Mouse (Mus musculus) hindbrain, embryonic 14.5 days (tissue): ENCODE measurements around the gene Frat2. TPM values are rescaled to one million over a fixed set of nuclear protein-coding genes. Genes with fewer than 3 reads are reported as not detected.
A peak's percentile ranks its signal among the peaks of the same experiment; 100 is the strongest.

Experiments used
- ATAC-seq: fragments of 200-750 bp; cut with Nextera tagmentation; 2 replicates; pipeline ENCODE4 v1.8.0; 2017; ENCODE audit warnings: moderate number of reproducible peaks, mild to moderate bottlenecking, moderate TSS enrichment, moderate library complexity; ENCODE audit not compliant: low FRiP score
- DNase-seq: peaks from one replicate; pipeline ENCODE4 v3.0.0-alpha.2; 2015; ENCODE audit warnings: low spot score
- H3K27ac ChIP-seq: fragments of 300-500 bp; sonication (generic); 2 replicates; pipeline ENCODE4 v1.5.1; 2014; ENCODE audit warnings: mild to moderate bottlenecking, moderate library complexity
- H3K27me3 ChIP-seq: fragments of 300-500 bp; sonication (generic); 2 replicates; pipeline ENCODE4 v1.6.1; 2014; ENCODE audit warnings: mild to moderate bottlenecking, low read length, mixed read lengths; ENCODE audit not compliant: control insufficient read depth, insufficient read depth
- H3K36me3 ChIP-seq: fragments of 300-500 bp; sonication (generic); replicated peaks from 2 replicates; pipeline ENCODE4 v1.6.1; 2014; ENCODE audit not compliant: control insufficient read depth, insufficient read depth
- H3K4me1 ChIP-seq: fragments of 300-500 bp; sonication (generic); replicated peaks from 2 replicates; pipeline ENCODE4 v1.6.1; 2014; ENCODE audit warnings: antibody characterized with exemption, low read length, mixed read lengths; ENCODE audit not compliant: control insufficient read depth, insufficient read depth
- H3K4me2 ChIP-seq: fragments of 300-500 bp; sonication (generic); replicated peaks from 2 replicates; pipeline ENCODE4 v1.6.1; 2014; ENCODE audit warnings: mild to moderate bottlenecking, moderate library complexity
- H3K4me3 ChIP-seq: fragments of 300-500 bp; sonication (generic); replicated peaks from 2 replicates; pipeline ENCODE4 v1.5.1; 2014; ENCODE audit warnings: mild to moderate bottlenecking, low read length
- H3K9ac ChIP-seq: fragments of 300-500 bp; sonication (generic); 2 replicates; pipeline ENCODE4 v1.6.1; 2014
- H3K9me3 ChIP-seq: fragments of 300-500 bp; sonication (generic); 2 replicates; pipeline ENCODE4 v1.6.1; 2016; ENCODE audit warnings: low read length; ENCODE audit not compliant: control insufficient read depth
- WGBS: fragments of 180-500 bp; shearing (Covaris S2); extraction: QIAGEN DNeasy Blood & Tissue Kit; methylation state at CpG from one replicate; pipeline ENCODE4 v1.1.7; 2014; 5-methylcytosine and 5-hydroxymethylcytosine counted together
- polyA plus RNA-seq: library from polyadenylated mRNA; unstranded; fragments of >200 nt; fragmentation: Nextera tagmentation; extraction: Ambion mirVana; gene quantifications from 2 replicates; pipeline ENCODE4 v1.2.1, GENCODE M21; 2014

The Frat2 gene
- polyA plus RNA-seq, 1 experiment from 2014 or later: 5.5 TPM

- WGBS: 4% methylated on average over 26 of the region's 26 CpGs
- ATAC-seq: no peak; the same call in 1 of the 2 replicates
- no peaks in the 10 kb centered on the region; the same call in 1 of the 2 replicates for H3K4me1 ChIP-seq
Observed at GRCm38 (mm10) chr19:41800986-41801741, 46.8 kb downstream of the Frat2 start.

GRCm38 (mm10) chr19:41800451-41800850, 47.5 kb downstream of the Frat2 start:
- Histone ChIP-seq H3K27me3 (no peaks in the 10 kb centered on the region), H3K36me3 (no peaks in the 10 kb centered on the region), H3K4me2 (peak overlapping the region; percentile 79; the same call in 1 of the 2 replicates), H3K4me3 (no peak overlapping the region), H3K9me3 (no peaks in the 10 kb centered on the region), H3K9ac (no peak overlapping the region), H3K4me1 (no peaks in the 10 kb centered on the region; the same call in 1 of the 2 replicates), H3K27ac (no peak overlapping the region)
- DNase-seq (no peak), ATAC-seq (no peak)
- 44% methylated on average over 6 of the region's 6 CpGs for WGBS

More at GRCm38 (mm10) chr19:41800986-41801741, 46.8 kb downstream of the Frat2 start:
- no peaks in the 10 kb centered on the region for H3K27me3 ChIP-seq
- H3K27ac ChIP-seq: peak overlapping the region; percentile 68
- DNase-seq: peak; percentile 43
- H3K36me3 ChIP-seq: no peaks in the 10 kb centered on the region
- H3K4me2 ChIP-seq: peak overlapping the region; percentile 79
- peak overlapping the region; percentile 74 for H3K9ac ChIP-seq
- peak overlapping the region; percentile 89 for H3K4me3 ChIP-seq
- no peaks in the 10 kb centered on the region for H3K9me3 ChIP-seq

GRCm38 (mm10) chr19:41797536-41797935, 50.4 kb downstream of the Frat2 start:
- DNase-seq: no peak
- Histone ChIP-seq H3K36me3 (no peaks in the 10 kb centered on the region), H3K4me2 (no peak overlapping the region), H3K27ac (no peak overlapping the region), H3K9me3 (no peaks in the 10 kb centered on the region), H3K4me3 (no peak overlapping the region), H3K27me3 (no peaks in the 10 kb centered on the region), H3K9ac (no peak overlapping the region), H3K4me1 (no peaks in the 10 kb centered on the region; the same call in 1 of the 2 replicates)
- 94% methylated on average over 6 of the region's 6 CpGs for WGBS
- ATAC-seq: no peak

- ATAC-seq (no peak), DNase-seq (no peak)
- H3K4me3 ChIP-seq: no peak overlapping the region
- H3K27me3 ChIP-seq: no peaks in the 10 kb centered on the region
- no peak overlapping the region for H3K4me2 ChIP-seq
- H3K9me3 ChIP-seq: no peaks in the 10 kb centered on the region
- no peak overlapping the region for H3K27ac ChIP-seq
- no peak overlapping the region for H3K9ac ChIP-seq
- H3K36me3 ChIP-seq: no peaks in the 10 kb centered on the region
- WGBS: 87% methylated on average over 12 of the region's 12 CpGs
- no peaks in the 10 kb centered on the region; the same call in 1 of the 2 replicates for H3K4me1 ChIP-seq
Observed at GRCm38 (mm10) chr19:41796789-41797327, 51.1 kb downstream of the Frat2 start.

GRCm38 (mm10) chr19:41796148-41796760, 51.7 kb downstream of the Frat2 start:
- ATAC-seq: no peak
- Histone ChIP-seq H3K4me3 (no peak overlapping the region), H3K36me3 (no peaks in the 10 kb centered on the region), H3K27ac (no peak overlapping the region), H3K27me3 (no peaks in the 10 kb centered on the region), H3K4me1 (no peaks in the 10 kb centered on the region; the same call in 1 of the 2 replicates), H3K9me3 (no peaks in the 10 kb centered on the region), H3K9ac (no peak overlapping the region), H3K4me2 (no peak overlapping the region)
- no peak for DNase-seq
- WGBS: 85% methylated on average over 3 of the region's 3 CpGs

Other genes starting within 250 kb of the Frat2 start
- 31.7 and 36.4 TPM in 2 replicates for gene Slit1, start 104.5 kb downstream of the Frat2 start, polyA plus RNA-seq
- gene Arhgap19, start 46.1 kb downstream of the Frat2 start, polyA plus RNA-seq: 6.7 and 6.8 TPM in 2 replicates
- 19.1 and 23.4 TPM in 2 replicates for gene Frat1, start 18.2 kb downstream of the Frat2 start, polyA plus RNA-seq
- gene Rrp12, start 48.0 kb upstream of the Frat2 start, polyA plus RNA-seq: 13.2 and 16.2 TPM in 2 replicates
- 498 and 547 TPM in 2 replicates for gene Pgam1, start 63.8 kb upstream of the Frat2 start, polyA plus RNA-seq
- 51.9 and 64.0 TPM in 2 replicates for gene Exosc1, start 85.3 kb upstream of the Frat2 start, polyA plus RNA-seq
- gene Zdhhc16, start 85.3 kb upstream of the Frat2 start, polyA plus RNA-seq: 70.6 and 70.8 TPM in 2 replicates
- 29.6 and 31.6 TPM in 2 replicates for gene Mms19, start 133.0 kb upstream of the Frat2 start, polyA plus RNA-seq
- gene Ubtd1, start 133.6 kb upstream of the Frat2 start, polyA plus RNA-seq: 8.6 and 9.2 TPM in 2 replicates
- 0.82 and 1.2 TPM in 2 replicates for gene Ankrd2, start 187.9 kb upstream of the Frat2 start, polyA plus RNA-seq
- 1.3 and 2.2 TPM in 2 replicates for gene Hoga1, start 197.5 kb upstream of the Frat2 start, polyA plus RNA-seq
- not detected in 2 replicates for gene 4933411K16Rik, start 204.1 kb upstream of the Frat2 start, polyA plus RNA-seq
- gene Morn4, start 238.2 kb upstream of the Frat2 start, polyA plus RNA-seq: 117 and 128 TPM in 2 replicates
- 39.0 and 40.6 TPM in 2 replicates for gene Pi4k2a, start 242.3 kb upstream of the Frat2 start, polyA plus RNA-seq